Mouse (Mus musculus) lung, postnatal 25 days (tissue): Measurements from ENCODE around the gene Cmbl.

Experiments
- DNase-seq: peaks from one replicate; pipeline ENCODE4 v3.0.0; 2022; ENCODE audit warnings: low spot score

Gene Cmbl

GRCm38 (mm10) chr15:31583304-31584085 is 18.3 kb downstream of the Cmbl start:
- no peak for DNase-seq

DNA sequence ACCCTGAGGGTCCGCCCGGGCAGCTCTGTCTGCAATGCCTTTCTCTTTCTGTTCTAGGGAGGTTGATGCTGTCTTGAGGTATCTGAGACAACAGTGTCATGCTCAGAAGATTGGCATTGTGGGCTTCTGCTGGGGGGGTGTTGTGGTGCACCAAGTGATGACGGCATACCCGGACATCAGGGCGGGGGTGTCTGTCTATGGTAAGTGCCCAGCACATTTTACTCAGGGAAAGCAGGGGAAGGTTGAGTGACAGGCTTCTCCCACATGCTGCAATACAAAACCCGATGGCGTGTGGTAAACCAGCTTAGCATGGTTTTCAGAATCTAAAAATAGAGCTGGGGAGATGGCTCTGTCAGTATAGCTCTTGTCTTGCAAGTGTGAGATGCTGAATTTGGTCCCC is 20.0 kb downstream of the Cmbl start:
- DNase-seq = no peak

DNA sequence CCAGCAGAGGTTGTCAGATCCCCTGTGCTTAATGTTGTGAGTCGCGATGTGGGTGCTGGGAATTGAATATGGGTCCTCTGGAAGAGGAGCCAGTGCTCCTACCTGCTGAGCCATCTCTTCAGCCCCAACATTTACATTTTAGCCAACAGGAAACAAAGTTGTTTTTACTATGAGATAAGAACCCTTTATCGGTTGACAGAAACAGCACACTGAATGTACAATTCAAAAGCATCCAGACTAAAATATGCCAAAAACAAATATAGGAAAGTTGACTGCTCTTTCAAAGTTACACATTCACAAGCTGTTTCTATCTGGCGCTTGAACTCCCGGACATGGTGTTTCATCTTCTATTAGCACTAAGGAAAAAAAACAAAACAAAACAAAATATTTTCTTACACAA is 20.9 kb downstream of the Cmbl start:
- DNase-seq = no peak

DNA sequence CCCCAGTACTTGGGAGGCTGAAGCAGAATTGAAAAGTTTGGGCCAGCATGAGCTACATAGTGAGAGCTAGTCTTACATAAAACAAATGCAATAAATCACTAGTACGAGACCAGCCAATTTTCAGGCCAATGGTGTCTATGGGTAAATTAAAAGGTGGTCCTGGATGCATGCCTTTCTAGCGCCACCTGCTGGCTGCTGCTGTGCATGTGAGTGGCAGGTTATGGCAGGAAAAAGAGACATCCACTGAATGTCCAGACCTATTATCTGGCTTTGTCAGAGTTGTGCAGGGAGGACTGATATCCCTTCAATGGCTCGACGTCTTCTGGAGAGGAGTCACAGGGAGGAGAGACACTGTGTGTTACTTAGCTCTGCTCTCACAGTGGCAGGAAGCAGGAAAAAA is 21.3 kb downstream of the Cmbl start:
- peak; percentile 85 for DNase-seq

DNA sequence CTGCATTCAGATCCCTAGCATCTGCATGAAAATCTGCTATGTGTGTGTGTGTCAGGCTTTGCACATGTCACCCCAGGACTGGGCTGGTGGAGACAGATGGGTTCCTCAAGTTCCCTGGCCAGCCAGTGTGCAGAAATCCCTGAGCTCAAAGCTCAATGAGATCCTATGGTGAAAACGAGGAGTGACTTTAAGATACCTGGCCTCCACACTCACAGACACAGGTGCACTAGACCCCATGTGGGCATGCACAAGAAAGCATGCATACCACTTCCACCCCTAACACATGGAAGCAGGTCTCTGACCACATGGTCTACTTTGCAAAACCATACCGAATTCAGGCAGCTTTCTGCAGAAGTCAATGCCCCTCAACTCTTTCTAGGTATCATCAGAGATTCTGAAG is 22.6 kb downstream of the Cmbl start:
- no peak for DNase-seq

GRCm38 (mm10) chr15:31588989-31589640 is 23.9 kb downstream of the Cmbl start:
- DNase-seq = no peak

- DNase-seq = no peak
Observed at GRCm38 (mm10) chr15:31590176-31590575, 25.0 kb downstream of the Cmbl start.

DNA sequence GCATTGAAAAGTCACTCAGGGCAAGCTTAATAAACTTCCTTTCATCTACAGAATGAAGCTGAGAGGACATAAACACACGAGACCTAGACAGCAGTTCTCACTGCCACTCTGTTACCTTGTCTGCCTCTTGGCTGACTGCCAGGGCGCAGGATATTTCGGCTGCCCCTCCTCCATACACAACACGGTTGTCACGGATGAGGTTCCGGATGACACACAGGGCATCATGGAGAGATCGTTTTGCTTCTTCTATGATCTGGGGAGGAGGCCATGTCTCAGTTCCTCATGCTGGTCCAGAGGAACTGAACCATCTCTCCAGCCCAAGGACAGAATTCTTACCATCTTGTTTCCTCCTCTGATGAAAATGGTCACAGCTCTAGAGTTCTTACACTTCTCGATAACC is 27.3 kb downstream of the Cmbl start:
- DNase-seq = no peak

GRCm38 (mm10) chr15:31594260-31594659 is 29.1 kb downstream of the Cmbl start:
- no peak for DNase-seq

- DNase-seq = no peak
Observed at GRCm38 (mm10) chr15:31595651-31596050, 30.5 kb downstream of the Cmbl start.

GRCm38 (mm10) chr15:31599834-31600233 is 34.6 kb downstream of the Cmbl start:
- no peak for DNase-seq

DNA sequence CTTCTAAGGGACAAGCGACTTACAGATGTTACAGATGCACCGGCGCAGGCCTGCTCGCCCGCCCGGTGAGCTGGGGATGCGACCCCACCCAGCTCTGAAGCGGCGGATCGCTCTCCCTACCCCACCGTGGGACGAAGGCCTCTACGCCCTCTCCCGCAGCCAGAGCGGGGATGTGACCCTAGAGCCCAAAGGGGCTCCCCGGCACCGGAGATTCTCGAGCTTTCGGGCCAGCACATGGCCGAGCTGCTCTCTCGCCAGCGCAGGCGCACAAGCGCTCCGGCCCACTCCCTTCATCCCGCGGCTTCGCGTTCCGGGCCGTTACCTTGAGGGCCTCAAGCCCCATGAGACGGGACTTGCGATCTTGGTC is 36.1 kb downstream of the Cmbl start:
- no peak for DNase-seq

- DNase-seq = peak; percentile 98
Observed at GRCm38 (mm10) chr15:31601646-31602374, 36.6 kb downstream of the Cmbl start, which contains the start of the genes Cct5 and Fam173b. TSS of gene Cct5 (minus strand) at chr15:31601804. TSS of gene Fam173b (plus strand) at chr15:31601852.

- DNase-seq = peak; percentile 46
Observed at GRCm38 (mm10) chr15:31602426-31602825, 37.2 kb downstream of the Cmbl start.

DNA sequence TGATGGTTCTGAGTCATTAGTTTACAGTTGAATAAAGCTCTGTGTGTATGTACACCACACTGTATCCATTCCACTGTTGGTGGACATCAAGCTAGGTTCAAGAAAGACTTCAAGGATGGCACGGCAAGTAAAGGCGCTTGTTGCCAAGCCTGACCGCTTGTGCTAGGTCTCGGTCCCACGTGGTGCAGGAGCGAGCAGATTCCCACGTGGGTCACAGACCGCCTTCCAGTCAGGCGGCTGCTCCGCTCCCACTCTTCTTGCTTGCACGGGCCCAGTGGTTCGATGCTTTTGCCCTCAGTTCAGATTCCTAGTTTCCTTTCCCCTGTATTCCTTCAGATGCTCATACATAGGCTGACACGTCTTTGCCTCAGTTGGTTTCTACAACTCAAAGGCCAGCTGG is 37.9 kb downstream of the Cmbl start:
- no peak for DNase-seq

DNA sequence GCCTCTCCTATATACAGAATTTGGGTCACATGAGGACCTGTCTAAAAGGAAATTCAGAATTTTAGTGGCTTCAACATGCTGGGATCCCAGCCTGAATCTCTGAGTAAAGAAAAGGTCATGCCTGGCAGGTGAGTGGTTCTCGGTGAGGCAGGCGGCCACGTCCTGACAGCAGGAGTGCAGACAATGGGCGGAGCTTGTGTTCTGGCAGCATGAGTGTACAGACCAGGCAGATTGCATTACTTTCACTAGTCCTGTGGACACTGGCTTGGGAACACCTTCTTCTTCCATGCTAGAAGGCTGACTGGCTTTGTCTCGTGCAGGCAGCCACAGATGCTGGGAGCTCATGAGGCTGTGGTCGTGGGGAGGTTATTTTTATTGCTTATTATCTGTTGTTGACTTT is 41.6 kb downstream of the Cmbl start:
- peak; percentile 59 for DNase-seq

DNA sequence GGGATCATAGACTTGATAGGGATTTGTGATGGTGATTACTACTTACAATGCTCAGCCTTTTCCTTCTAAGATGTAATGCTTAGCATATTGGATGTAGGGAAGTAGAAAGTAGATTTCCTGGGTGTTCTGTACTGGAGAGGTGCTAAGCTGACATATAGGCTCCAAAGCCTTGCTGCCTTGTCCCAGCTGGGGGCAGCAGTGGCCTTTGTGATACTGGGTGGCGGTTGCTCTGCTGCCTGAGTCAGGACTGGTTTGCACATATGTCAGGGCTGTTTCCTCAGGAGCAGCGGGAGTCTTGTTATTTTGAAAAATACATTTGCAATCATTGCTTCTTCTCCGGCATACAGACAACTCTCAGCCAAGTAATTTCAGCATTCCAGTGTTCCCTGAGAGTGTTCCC is 45.8 kb downstream of the Cmbl start:
- no peak for DNase-seq

DNA sequence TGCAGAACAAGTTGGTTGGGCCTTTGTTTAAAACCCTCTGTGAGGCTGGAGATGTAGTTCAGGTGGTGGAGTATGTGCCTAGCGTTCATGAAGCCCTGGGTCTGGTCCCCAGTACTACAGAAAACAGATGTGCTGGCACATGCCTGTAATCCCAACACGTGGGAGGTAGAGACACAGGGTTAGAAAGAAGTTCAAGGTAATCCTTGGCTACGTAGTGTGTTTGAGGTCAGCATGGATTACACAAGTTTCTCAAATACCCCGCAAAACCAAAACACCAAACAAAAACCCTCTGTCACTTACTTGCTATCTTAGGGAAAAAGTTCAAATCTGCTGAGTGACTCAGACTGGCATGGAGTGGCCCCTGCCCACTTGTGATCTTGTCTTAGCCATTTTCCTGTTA is 46.8 kb downstream of the Cmbl start:
- no peak for DNase-seq

DNA sequence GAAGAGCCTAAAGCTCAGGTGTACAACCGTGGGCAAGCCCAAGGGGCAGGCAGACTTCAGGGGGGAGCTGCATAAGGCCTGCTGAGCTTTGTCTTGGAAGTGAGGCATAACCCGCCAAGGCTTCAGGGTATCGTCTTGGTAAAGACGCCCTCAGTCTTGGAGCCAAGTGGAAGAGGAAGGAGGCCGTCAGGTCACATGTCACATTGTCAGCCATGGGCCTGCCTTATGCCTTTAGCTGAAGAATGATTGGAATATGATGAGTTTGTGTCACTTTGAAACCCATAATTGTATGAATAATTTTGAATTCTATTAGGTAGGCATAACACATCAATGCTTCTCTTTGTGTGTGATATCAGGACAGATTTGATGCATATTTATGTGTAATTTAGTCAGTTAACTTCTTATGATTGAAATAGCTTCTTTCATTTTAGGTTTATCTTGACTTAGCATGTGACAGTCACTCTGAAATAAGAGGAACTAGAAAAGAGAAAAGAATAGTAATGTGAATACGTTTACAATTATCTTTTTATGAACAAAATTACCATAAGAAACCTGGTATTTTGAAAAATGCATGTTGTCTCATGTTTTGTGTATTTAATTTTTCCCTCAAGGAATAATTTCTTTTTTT is 48.8 kb downstream of the Cmbl start:
- no peak for DNase-seq

GRCm38 (mm10) chr15:31614666-31615065 is 49.5 kb downstream of the Cmbl start:
- DNase-seq = no peak

DNA sequence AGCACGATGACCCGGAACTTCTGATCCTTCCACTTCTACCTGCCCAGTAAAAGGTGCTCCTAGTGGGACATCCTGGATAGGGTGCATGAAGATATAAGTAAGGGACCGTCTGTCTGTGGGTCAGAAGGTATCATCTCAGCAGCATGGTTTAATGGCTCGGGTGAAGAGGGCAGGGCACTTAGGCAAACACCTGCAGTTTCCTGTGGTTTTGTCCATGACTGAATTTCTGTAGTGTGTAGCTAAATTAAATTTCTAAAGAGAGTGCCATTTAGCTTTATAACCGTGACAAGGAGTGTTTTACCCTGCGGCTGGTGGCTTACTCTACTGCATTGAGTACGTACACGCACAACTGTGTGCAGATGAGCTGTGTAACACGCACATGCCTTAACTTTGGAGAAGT is 52.1 kb downstream of the Cmbl start:
- DNase-seq = no peak

DNA sequence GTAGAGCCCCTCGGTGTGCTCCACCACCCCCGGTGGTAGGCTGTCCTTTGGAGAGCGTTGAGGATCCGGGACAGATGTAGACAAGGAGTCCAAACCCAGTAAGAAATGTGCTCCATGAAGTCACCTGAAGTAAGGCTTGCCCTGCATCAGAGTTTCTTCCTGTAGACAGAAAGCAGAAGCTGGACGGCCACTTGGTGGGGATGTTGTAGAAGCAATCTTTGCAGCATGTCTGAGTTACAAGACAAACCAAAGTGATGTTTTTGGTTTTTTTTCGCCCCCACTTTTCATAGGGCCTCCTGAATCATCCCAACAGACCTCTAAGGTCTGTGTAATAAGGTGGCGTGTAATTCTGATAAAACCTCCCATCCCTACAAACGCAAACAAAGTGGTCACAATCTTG is 54.3 kb downstream of the Cmbl start:
- no peak for DNase-seq
